Mouse (Mus musculus) liver, postnatal 0 days (tissue): Measurements from ENCODE around the gene Nedd9. TPM values are rescaled to one million over a fixed set of nuclear protein-coding genes. Genes with fewer than 3 reads are reported as not detected.

ENCODE experiments used
- ATAC-seq: fragments of 200-750 bp; cut with Nextera tagmentation; 2 replicates; pipeline ENCODE4 v1.8.0; 2017; ENCODE audit warnings: mild to moderate bottlenecking, moderate library complexity
- DNase-seq: peaks from one replicate; pipeline ENCODE4 v3.0.0-alpha.2; 2016
- H3K27ac ChIP-seq: fragments of 300-500 bp; sonication (generic); 2 replicates; pipeline ENCODE4 v1.5.1; 2014; ENCODE audit warnings: antibody characterized with exemption, moderate library complexity, mild to moderate bottlenecking, low read depth
- H3K27me3 ChIP-seq: fragments of 300-500 bp; sonication (generic); 2 replicates; pipeline ENCODE4 v1.6.1; 2014; ENCODE audit warnings: low read length, control low read depth, mixed read lengths; ENCODE audit not compliant: insufficient read depth
- H3K36me3 ChIP-seq: fragments of 300-500 bp; sonication (generic); replicated peaks from 2 replicates; pipeline ENCODE4 v1.6.1; 2014; ENCODE audit warnings: mild to moderate bottlenecking, control low read depth, low read length, moderate library complexity, mixed read lengths; ENCODE audit not compliant: insufficient read depth
- H3K4me1 ChIP-seq: fragments of 300-500 bp; sonication (generic); 2 replicates; pipeline ENCODE4 v1.6.1; 2014; ENCODE audit warnings: antibody characterized with exemption, mild to moderate bottlenecking, control low read depth; ENCODE audit not compliant: insufficient read depth
- H3K4me2 ChIP-seq: fragments of 300-500 bp; sonication (generic); 2 replicates; pipeline ENCODE4 v1.6.1; 2014; ENCODE audit warnings: low read depth, mild to moderate bottlenecking, low read length, moderate library complexity, mixed read lengths
- H3K4me3 ChIP-seq: fragments of 300-500 bp; sonication (generic); 2 replicates; pipeline ENCODE4 v1.5.1; 2014; ENCODE audit warnings: low read depth, low read length
- H3K9ac ChIP-seq: fragments of 300-500 bp; sonication (generic); replicated peaks from 2 replicates; pipeline ENCODE4 v1.6.1; 2014; ENCODE audit warnings: mild to moderate bottlenecking, moderate library complexity
- H3K9me3 ChIP-seq: fragments of 300-500 bp; sonication (generic); 2 replicates; pipeline ENCODE4 v1.6.1; 2016; ENCODE audit warnings: mild to moderate bottlenecking, control low read depth, low read length, mixed read lengths
- CTCF ChIP-seq: sonication (generic); IDR thresholded peaks from 2 replicates; pipeline ENCODE4 v1.5.1; 2016; ENCODE audit warnings: antibody characterized with exemption, low read depth
- EP300 ChIP-seq: IDR thresholded peaks from 2 replicates; pipeline ENCODE4 v1.6.1; 2016; ENCODE audit warnings: antibody characterized with exemption, low read depth, mild to moderate bottlenecking
- WGBS: fragments of 180-500 bp; shearing (Covaris S2); extraction: QIAGEN DNeasy Blood & Tissue Kit; methylation state at CpG from one replicate; pipeline ENCODE4 v1.1.7; 2014; ENCODE audit not compliant: insufficient replicate concordance; 5-methylcytosine and 5-hydroxymethylcytosine counted together
- polyA plus RNA-seq: library from polyadenylated mRNA; unstranded; fragments of >200 nt; fragmentation: Nextera tagmentation; extraction: Ambion mirVana; gene quantifications from 2 replicates; pipeline ENCODE4 v1.2.1, GENCODE M21; 2015

Nedd9 gene
- polyA plus RNA-seq, 1 experiment from 2014 or later = 6.9 TPM

- H3K27ac ChIP-seq = peak overlapping the region; percentile 55; the same call in 1 of the 2 replicates
- TF ChIP-seq CTCF (no peak), EP300 (no peak)
- no peak for ATAC-seq
- H3K27me3 ChIP-seq = no peaks in the 10 kb centered on the region
- H3K4me3 ChIP-seq = no peak overlapping the region
- H3K9ac ChIP-seq = no peak overlapping the region
- 56% methylated on average over 7 of the region's 7 CpGs for WGBS
- no peaks in the 10 kb centered on the region for H3K36me3 ChIP-seq
- peaks cover 49% of the 10 kb centered on the region for H3K4me1 ChIP-seq
- no peak for DNase-seq
- no peaks in the 10 kb centered on the region for H3K9me3 ChIP-seq
- no peak overlapping the region for H3K4me2 ChIP-seq
Measured at GRCm38 (mm10) chr13:41345756-41346155, 141.4 kb downstream of the Nedd9 start.

GRCm38 (mm10) chr13:41345306-41345705 lies 141.9 kb downstream of the Nedd9 start:
- no peak overlapping the region for H3K4me2 ChIP-seq
- TF ChIP-seq EP300 = no peak
- TF ChIP-seq CTCF = no peak
- peak overlapping the region; percentile 55 for H3K27ac ChIP-seq
- ATAC-seq = peak; percentile 20; the same call in 1 of the 2 replicates
- no peak overlapping the region for H3K4me3 ChIP-seq
- H3K36me3 ChIP-seq = no peaks in the 10 kb centered on the region; the same call in 1 of the 2 replicates
- peaks cover 47% of the 10 kb centered on the region for H3K4me1 ChIP-seq
- H3K27me3 ChIP-seq = no peaks in the 10 kb centered on the region
- H3K9ac ChIP-seq = no peak overlapping the region
- 49% methylated on average over 6 of the region's 6 CpGs for WGBS
- DNase-seq = no peak
- no peaks in the 10 kb centered on the region for H3K9me3 ChIP-seq

GRCm38 (mm10) chr13:41343887-41344266 lies 143.3 kb downstream of the Nedd9 start:
- Histone ChIP-seq H3K9ac (no peak overlapping the region), H3K4me1 (peaks cover 47% of the 10 kb centered on the region), H3K27ac (0 out of 2 replicates have a peak overlapping the region, but pooled peaks have one; percentile 36), H3K36me3 (peaks cover 7% of the 10 kb centered on the region), H3K4me2 (no peak overlapping the region), H3K9me3 (no peaks in the 10 kb centered on the region), H3K27me3 (no peaks in the 10 kb centered on the region), H3K4me3 (no peak overlapping the region)
- no peak for ATAC-seq
- TF ChIP-seq CTCF (no peak), EP300 (no peak)
- no peak for DNase-seq
- 43% methylated on average over 3 of the region's 3 CpGs for WGBS

GRCm38 (mm10) chr13:41343163-41343886 lies 143.8 kb downstream of the Nedd9 start:
- TF ChIP-seq EP300 = no peak
- no peak for TF ChIP-seq CTCF
- peak; percentile 42; the same call in 1 of the 2 replicates for ATAC-seq
- Histone ChIP-seq H3K27ac (peak overlapping the region; percentile 36), H3K36me3 (peaks cover 13% of the 10 kb centered on the region), H3K4me1 (peaks cover 47% of the 10 kb centered on the region), H3K27me3 (no peaks in the 10 kb centered on the region), H3K9ac (no peak overlapping the region), H3K4me3 (no peak overlapping the region), H3K4me2 (peak overlapping the region; percentile 30; the same call in 1 of the 2 replicates), H3K9me3 (no peaks in the 10 kb centered on the region)
- 50% methylated on average over 3 of the region's 3 CpGs for WGBS
- no peak for DNase-seq

GRCm38 (mm10) chr13:41341422-41341821 lies 145.7 kb downstream of the Nedd9 start:
- ATAC-seq (peak; percentile 63), DNase-seq (peak; percentile 42)
- Histone ChIP-seq H3K9me3 (no peaks in the 10 kb centered on the region), H3K36me3 (peaks cover 20% of the 10 kb centered on the region), H3K4me3 (no peak overlapping the region), H3K27ac (peak overlapping the region; percentile 37), H3K27me3 (no peaks in the 10 kb centered on the region), H3K4me2 (no peak overlapping the region), H3K4me1 (peaks cover 40% of the 10 kb centered on the region), H3K9ac (no peak overlapping the region)
- 55% methylated on average over 9 of the region's 9 CpGs for WGBS
- TF ChIP-seq CTCF (no peak), EP300 (peak; percentile 26; the same call in 1 of the 2 replicates)

GRCm38 (mm10) chr13:41339653-41340351 lies 147.4 kb downstream of the Nedd9 start:
- TF ChIP-seq CTCF (no peak), EP300 (no peak)
- 89% methylated on average over 22 of the region's 22 CpGs for WGBS
- no peaks in the 10 kb centered on the region for H3K9me3 ChIP-seq
- H3K4me1 ChIP-seq = peaks cover 38% of the 10 kb centered on the region
- H3K9ac ChIP-seq = no peak overlapping the region
- ATAC-seq = no peak
- no peak overlapping the region for H3K4me3 ChIP-seq
- H3K27me3 ChIP-seq = no peaks in the 10 kb centered on the region
- no peak overlapping the region for H3K27ac ChIP-seq
- peaks cover 20% of the 10 kb centered on the region for H3K36me3 ChIP-seq
- no peak overlapping the region for H3K4me2 ChIP-seq
- DNase-seq = no peak
